Mouse (Mus musculus) C2C12 (cell line): ENCODE data around the gene Timp2.

Source experiments
- CTCF ChIP-seq: IDR thresholded peaks from one replicate; pipeline ENCODE4 v1.5.1; 2011; ENCODE audit not compliant: control insufficient read depth, insufficient read depth, insufficient read length
- FOSL1 ChIP-seq: IDR thresholded peaks from one replicate; pipeline ENCODE4 v1.8.0; 2011; ENCODE audit warnings: mild to moderate bottlenecking, low read length; ENCODE audit not compliant: poor library complexity, insufficient read depth, severe bottlenecking
- MAX ChIP-seq: IDR thresholded peaks from one replicate; pipeline ENCODE4 v1.6.1; 2011; ENCODE audit warnings: mild to moderate bottlenecking, control low read depth
- MYOD1 ChIP-seq: IDR thresholded peaks from one replicate; pipeline ENCODE4 v1.6.1; 2011; ENCODE audit warnings: low read depth; ENCODE audit not compliant: control insufficient read depth, insufficient read length
- USF1 ChIP-seq: IDR thresholded peaks from one replicate; pipeline ENCODE4 v1.6.1; 2011; ENCODE audit warnings: low read depth, mild to moderate bottlenecking, control low read depth, moderate library complexity

DNA sequence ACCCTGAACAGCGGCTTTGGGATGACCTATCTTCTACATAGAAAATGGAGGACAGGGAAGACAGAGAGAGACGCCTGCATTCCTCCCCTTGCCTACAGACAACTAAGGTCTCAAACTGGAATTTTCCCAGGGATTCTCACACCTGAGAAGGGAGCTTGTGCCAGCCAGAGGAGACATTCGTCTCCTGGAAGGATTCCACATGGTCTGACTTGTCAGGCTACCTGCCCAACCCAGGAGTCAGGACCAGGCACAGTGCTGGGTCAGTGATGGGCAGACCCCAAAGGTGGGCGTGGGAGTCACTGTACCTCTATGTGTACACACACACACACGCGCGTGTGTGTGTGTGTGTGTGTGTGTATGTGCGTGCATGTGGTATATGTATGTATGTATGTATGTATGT, 49.8 kb upstream of the Timp2 start:
- no peak for TF ChIP-seq CTCF
- TF ChIP-seq USF1 = no peak
- TF ChIP-seq FOSL1 = no peak
- TF ChIP-seq MAX = no peak
- no peak for TF ChIP-seq MYOD1
